Mouse (Mus musculus): ENCODE data around the gene Slc22a23.

- no peak for TF ChIP-seq POLR2A (IDR thresholded peaks at IDR 0.05; ENCODE audit: low read depth, low read length)
- TF ChIP-seq MYC (IDR thresholded peaks at IDR 0.05; ENCODE audit: low read depth, low read length): no peak
- TF ChIP-seq ZNF384 (IDR thresholded peaks at IDR 0.05; ENCODE audit: low read depth, low read length): no peak
- TF ChIP-seq KAT2A (IDR thresholded peaks at IDR 0.05; ENCODE audit: insufficient replicate concordance, low read length): no peak
- TF ChIP-seq MAFK (IDR thresholded peaks at IDR 0.05; ENCODE audit: insufficient replicate concordance, low read length): no peak
- TF ChIP-seq CHD2 (IDR thresholded peaks at IDR 0.05; ENCODE audit: low read length): no peak
- no peak for TF ChIP-seq RCOR1 (conservative IDR thresholded peaks at IDR 0.05; ENCODE audit: low read depth, low read length)
- no peak for TF ChIP-seq CTCF (conservative IDR thresholded peaks at IDR 0.05 in 1 of 2, IDR thresholded peaks at IDR 0.05 in 1 of 2; ENCODE audit: low read depth in 2 of 2, low read length in 2 of 2)
- no peak for TF ChIP-seq HCFC1 (IDR thresholded peaks at IDR 0.05; ENCODE audit: low read depth, low read length)
- no peak for TF ChIP-seq IRF4 (IDR thresholded peaks at IDR 0.05; ENCODE audit: low read depth, low read length)
- no peak for TF ChIP-seq MXI1 (IDR thresholded peaks at IDR 0.05; ENCODE audit: low read depth, low read length)
Observed at GRCm38 (mm10) chr13:34298674-34299073, 46.3 kb downstream of the Slc22a23 start.
